Mouse (Mus musculus) right cerebral cortex, adult 2 months (tissue): ENCODE results near the gene Scarb2.
"Not testable (repeated sequence)": the region's sequence is repeated elsewhere in the genome, so short reads cannot be mapped to it uniquely, and the experiment has no call there.

Experiments
- DNase-seq, 2 experiments: peaks; one replicate each; pipeline ENCODE4 v3.0.0; 2021 to 2022; ENCODE audit warnings: low spot score in 2 of 2

The Scarb2 gene

DNA sequence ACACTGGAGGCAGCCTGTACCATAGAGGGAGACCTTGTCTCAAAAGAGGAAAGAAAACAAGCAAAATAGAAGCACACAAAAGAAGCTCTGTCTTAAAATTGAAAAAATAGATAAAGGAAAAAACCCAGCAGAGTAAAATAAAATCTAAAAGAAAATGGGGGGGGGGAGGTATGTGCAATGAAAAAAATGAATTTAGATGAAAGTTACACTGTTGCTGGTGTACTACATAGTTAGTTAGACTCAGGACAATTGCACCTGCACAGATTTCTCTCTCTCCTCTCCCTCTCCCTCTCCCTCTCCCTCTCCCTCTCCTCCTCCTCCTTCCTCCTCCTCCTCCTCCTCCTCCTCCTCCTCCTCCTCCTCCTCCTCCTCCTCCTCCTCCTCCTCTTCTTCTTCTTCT lies at the start of gene Scarb2:
Gene Scarb2 (minus strand): TSS at position 101 of the 400 bp plus-strand sequence.
- no peak for DNase-seq

DNA sequence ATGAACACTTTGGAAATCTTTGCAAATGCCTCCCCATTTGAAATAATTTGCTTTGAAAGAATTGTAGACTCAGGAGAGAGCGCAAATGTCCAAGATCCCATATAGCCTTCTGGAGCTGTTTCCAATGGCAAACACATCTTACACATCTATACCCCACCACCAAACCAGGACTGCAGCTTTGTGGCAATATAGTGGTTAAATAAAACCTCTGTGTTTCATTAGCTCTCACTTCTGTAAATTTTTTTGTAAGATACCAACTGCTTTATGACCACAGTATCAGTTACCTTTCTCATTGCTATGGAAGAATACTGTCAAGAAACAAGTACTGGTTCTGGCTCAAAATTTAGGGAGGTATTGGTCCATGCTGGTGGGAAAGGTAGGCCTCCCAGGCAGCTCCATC lies 49.3 kb upstream of the Scarb2 start:
- no peak for DNase-seq

DNA sequence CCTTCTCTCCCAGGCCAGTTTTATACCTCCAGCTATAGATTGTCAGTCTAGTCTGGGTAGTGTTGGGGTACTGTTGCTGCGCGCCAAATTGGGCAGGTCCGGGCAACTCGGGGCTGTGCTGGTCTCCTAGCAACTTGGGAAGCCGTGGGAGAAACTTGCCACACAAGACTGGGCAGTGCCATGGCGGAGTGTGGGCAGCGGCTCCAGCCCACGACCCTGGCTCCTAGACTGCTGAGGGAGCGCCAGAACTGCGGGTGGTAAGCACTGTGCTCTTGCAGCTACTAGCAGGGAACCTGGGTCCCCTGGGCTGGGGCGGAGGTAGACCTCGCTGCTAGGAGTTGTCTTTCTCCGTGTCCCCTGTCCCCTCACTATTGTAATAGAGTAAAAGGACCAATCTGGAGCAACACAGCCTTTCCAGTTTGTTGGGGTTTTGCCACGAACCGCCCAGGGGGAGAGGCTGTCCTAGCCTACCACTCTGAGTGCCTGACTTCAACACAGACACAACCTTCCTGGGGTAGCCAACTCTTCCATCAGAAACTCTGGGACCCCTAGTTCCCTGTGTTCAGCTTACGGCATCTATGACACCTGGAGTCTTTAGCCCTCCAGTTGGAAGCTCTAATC lies 48.4 kb upstream of the Scarb2 start, which contains the start of gene Fam47e:
Gene Fam47e (plus strand): TSS at position 179 of the 621 bp plus-strand sequence.
- peak; percentile 54 to 62 for DNase-seq

DNA sequence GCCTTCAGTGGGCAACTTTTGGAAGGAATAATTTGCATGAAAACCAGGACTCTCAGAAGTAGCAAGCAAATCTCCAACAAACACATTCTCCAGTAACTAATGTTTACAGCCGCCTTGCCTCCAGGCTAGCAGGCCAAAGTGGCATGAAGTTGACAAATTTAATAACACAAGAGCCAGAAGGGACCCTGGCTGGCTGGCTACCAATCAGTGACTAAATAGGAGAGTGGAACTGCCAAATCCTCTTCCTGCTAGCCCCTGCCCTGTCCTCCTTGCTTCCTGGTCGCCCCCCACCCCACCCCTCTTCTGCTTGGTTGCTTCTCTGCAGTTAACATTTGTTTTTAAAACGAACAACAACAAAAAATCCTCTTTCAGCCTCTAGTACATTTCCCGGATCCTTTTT lies 47.8 kb upstream of the Scarb2 start:
- no peak for DNase-seq

DNA sequence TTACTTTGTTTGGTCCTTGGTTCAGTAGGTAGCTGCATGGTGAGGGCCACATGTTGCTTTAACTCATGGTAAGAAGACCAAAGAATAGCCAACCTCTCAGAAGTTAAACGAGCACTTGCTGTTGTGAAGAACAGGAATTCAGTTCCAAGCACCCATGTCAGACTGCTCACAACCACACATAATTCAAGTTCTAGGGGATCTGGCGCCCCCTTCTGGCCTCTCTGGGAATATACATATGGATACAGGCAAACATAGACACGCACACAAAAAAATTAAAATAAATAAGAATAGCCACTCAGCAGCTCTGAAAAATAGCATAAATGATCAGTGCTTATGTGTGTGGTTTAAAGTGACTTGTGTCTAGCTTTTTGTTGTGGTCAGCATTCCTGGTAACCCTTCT lies 47.3 kb upstream of the Scarb2 start:
- no peak for DNase-seq

DNA sequence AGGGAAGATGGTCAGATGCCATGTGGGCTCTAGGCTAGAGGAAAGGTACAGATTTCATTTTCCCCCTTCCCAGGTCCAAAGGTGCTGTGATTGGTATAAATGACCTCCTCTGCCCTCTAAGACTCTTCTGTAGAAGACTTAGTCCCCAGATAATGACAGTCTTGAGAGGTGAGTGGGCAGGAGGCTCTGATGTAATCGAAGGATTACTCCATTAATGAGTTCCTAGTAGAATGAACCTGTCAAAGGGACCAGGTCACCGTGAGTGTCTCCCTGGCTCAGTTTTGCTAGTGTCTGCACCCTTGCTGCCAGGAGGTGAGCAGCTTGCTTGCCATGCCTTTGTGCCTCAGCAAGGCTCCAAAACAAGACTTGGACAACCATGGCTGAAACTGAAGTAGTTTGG lies 46.0 kb upstream of the Scarb2 start:
- DNase-seq = no peak

DNA sequence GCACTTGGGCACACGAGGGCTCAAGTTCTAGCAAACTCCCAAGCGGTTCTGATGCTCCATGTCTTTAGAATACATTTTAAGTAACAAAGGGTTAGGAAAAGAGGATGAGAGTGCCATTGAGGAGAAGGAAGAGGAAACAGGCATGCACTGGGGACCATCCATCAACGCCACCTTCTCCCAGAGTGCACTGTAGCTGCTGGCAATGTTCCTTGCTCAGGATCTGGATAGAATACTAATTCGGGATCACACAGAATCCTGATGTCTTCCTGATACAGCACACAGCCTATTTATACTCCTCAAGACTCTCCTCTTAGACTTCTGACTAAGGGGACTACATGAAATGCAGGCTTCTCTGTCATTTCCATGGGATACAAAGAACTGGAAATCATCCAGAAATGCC lies 33.1 kb upstream of the Scarb2 start:
- DNase-seq = no peak

DNA sequence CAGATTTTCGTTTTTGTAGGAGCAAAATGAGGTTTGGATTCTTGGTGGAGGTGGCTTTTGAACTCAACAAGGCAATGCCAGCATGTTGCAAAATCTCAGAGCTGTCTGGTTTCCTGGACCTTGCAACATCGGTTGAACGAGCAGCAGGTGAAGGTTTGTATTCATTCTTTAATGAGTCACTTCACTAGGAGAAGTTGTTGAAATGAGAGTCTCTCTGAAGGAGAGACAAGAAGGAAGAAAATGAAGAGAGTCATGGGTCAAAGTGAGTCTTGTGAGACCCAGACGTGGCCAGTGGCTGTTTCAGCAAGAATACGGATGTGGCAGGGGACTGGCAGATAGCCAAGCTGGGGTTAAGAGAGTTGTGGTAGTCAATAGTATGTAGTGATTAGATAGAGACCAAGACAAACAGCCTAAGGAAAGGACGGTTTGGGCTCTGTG lies 18.2 kb upstream of the Scarb2 start:
- no peak for DNase-seq

DNA sequence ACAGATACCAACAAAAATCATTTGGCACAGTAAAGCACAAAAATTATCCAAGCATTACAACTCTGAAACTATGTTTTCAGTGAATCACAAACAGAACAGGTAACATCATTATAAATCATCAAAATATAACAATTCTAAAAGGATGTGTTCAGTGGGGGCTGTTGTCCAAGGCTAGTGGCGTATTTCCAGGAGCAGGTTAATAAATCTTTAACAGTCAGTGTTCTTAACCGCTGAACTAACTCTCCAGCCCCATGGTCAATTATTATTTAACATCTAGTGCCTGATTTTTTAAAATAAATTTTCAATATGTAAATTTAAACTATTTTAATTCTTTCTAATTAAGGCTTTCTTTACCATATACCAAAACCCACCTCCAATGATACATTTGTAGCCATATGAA lies 14.5 kb upstream of the Scarb2 start:
- DNase-seq = not testable (repeated sequence)

DNA sequence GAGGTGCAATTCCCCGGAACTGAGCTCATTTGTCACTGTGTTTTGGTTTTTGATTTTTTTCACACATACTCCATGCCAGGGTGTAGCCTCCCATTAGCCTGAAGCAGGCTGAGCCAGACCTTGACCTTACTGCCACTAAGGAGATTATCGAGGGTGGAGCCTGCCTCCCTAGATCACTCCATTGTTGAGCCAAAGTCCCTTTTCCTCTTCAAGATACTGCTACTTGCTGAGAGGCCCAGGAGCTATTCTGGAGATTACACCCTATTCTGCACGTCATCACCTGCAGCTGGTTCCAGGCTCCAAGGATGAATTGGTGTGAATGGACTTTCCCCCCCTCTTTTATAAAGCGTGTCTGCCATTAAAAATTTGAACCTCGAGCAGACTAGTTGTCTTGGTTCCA lies 5.4 kb upstream of the Scarb2 start:
- no peak for DNase-seq

DNA sequence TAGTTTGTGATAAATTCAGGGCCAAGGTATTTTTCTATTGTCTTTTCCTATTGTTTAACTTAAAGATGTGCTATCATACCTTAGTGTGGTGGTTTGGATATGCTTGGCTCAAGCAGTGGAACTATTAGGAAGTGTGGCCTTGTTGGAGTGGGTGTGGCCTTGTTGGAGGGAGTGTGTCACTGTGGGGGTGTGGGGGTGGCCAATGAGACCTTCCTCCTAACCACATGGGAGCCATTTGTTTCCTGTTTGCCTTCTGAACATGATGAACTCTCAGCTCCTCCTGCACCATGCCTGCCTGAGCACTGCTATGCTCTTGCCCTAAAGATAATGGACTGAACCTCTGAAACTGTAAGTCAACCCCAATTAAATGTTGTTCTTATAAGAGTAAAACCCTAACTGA lies 4.6 kb upstream of the Scarb2 start:
- no peak for DNase-seq

DNA sequence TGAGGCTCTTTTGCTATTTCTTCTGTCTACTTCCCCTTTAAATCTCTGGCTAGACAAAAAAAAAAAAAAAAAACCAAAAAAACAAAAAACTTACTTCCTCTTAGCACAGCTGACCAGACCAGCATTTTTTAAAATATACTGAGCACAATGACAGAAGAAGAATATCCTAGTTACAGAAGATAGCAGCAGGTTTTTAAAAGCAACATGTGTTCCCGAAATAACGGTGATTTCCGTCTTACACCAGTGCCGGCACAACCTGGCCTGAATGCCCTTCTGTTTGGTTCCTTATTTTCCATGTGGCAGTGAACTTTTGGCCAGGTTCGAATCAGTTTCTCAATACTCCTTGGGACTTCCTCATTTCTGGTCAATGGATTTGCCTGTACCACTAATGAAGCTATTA lies 2.2 kb upstream of the Scarb2 start:
- no peak for DNase-seq

DNA sequence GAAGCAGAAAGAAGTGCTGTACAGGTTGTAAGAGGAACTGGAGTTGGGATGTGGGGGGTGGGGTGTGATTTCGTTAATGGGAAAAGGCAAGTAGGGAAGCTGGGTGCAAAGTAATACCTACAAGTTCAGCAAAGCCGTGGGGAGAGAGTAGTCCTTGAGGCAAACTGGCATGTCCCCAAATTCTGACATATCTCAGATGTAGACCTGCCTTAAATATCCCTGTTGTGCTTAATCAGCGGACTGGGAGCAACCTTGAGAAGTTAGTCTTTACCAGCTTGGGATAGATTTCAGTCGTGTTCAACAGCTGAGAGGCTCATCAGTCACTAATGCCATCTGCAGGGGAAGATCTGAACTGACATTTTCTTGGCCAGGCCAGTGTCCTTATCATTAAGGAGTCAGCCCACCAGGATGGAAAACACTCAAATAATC lies 318 bp downstream of the Scarb2 start:
- DNase-seq = peak; percentile 40 to 41

DNA sequence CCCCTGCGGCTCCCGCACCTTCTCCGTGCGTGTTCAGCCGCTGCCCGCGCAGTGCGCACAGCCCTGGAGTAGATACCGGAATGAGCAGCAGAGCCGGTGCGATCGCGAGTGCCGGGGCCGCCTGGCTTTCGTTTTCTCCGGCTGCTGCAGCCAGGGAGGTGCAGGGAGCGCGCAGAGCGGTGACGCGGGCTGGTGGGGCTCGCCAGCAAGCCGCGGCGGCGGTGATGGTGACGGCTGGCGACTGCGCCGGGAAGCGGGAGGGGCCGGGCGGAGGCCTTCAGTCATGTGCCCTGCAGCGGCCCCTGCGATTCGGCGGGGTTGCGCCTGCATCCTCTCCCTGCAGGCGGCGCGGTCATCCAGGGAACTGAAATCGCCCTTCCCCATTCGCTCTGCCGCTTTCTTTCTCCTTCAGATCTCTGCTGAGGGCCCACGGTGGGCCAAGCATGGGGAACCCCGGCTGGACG lies 1.2 kb downstream of the Scarb2 start:
- DNase-seq = peak; percentile 95 to 97

DNA sequence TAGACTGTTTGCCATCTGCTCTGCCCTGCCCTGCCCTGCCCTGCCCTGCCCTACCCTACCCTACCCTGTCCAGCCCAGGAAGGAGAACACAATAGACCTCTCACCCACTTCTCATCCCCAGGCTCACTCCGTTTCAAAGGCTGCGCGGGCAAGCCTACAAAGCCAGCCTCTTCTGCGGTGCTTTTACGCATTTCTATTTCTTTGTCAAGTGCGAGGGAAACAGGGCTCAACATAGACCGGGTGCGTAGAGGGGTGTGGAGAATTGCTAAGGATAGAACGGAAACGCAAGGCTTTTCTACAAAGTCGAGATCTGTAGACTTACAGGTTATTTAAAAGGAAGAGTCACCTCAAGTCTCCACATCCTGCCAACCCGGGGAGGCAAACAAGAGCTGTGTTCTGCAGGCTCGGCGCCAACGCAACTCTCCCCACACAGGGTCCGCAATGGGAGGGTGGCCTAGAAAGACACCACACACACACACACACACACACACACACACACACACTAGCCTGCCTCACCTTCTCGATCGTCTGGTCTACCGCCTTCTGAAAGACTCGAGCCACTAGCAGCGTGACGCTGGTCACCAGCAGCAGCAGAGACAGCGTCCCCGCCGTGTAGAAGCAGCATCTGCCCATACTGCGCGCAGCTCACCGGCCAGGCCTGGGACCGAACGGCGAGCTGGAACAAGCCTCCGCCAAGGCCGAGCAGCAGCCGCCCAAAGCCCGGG lies 1.8 kb downstream of the Scarb2 start:
- DNase-seq = peak in 1 of 2 experiments; percentile 62

DNA sequence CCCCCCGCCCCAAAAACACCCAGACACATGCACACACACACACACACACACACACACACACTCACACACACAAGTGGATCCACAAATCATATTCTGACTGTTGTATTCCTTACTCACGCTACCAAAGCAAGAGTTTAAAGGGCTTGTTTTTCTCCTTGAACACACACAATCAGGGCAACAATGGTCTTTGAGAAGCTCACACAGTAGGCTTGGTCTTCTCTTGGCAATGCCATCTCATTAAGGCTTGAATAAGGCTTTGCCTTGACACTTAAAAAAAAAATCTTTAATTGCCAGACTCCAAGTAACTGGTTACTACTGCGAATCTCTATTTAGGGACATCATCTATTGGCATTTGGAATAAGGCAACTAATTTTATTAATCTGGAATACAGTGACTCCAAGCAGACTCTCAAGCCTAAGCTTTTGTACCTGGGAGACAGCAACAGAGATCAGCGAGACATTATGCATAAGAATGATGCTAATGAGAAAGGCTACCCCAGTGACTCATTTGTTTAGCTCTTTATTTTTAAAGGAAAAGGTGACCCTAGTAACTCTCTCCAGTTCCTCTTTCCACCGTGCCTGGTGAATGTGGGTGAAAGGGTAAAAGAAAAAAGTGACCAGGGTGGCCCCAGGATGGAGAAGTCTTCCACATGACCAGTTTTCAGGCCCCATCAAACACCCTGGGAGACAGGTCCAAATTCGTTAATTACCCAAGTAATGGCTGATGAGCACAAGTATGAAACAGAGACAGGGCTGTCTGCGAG lies 2.6 kb downstream of the Scarb2 start:
- peak in 1 of 2 experiments; percentile 27 for DNase-seq

DNA sequence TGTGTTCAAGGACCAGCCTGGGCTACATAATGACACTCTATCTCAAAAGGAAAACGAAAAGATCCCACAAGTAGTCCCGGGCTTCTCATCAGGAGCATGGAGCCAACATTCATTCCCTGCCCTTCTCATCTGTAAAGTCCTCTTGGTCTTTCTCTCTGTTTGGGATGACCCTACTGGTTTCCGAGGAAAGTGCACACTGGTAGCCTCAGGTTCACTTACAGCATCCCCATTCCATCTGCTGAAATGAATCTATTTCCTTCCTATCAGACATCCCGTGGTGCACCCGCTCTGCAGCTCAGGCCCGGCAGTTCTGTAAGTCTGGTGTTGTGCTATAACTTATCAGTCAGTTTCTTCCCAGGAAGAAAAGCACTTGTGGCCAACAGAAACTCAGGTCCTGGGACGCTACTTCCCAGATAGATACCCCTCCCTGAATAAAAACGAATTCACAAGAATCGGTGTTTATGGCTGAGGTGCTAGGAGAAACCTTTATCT lies 3.2 kb downstream of the Scarb2 start:
- no peak for DNase-seq

DNA sequence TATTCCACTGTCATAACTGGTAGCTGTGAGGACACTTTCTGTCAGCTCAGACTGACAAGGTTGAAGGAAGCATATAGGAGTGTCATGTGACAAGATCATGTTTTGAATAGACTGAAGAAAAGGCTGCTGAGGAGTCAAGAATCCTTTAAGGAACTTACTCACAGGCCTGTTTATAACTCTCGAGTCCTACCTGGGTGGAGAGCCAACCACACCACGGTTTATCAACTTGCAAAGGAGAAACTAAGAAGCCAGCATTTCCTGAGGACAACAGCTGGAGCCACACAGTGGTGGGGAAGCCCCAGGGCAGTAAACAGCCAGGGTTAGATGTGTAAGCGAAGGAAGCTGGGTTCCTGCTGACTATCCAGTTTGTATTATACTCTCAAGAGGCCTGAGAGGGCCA lies 7.3 kb downstream of the Scarb2 start:
- DNase-seq = peak in 1 of 2 experiments; percentile 1

DNA sequence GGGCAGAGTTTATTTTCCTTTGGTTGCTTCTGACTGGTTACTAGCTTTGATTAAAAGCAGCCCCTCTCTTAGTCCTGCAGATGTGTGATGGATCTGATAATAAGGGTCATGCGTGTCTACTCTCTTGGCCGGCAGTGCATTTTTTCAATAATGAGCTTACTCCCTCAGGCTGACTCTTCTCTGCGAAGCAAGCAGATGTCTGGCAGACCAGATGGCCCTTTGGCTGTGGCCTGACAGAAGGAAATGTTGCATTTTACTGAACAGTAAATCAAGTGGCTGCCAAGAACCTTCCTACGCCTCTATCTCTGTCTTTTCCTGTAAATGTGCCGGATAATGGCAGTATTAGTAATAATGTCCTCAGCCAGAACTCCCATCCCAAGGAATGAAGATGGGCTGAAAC lies 8.0 kb downstream of the Scarb2 start:
- DNase-seq = peak in 1 of 2 experiments; percentile 23

DNA sequence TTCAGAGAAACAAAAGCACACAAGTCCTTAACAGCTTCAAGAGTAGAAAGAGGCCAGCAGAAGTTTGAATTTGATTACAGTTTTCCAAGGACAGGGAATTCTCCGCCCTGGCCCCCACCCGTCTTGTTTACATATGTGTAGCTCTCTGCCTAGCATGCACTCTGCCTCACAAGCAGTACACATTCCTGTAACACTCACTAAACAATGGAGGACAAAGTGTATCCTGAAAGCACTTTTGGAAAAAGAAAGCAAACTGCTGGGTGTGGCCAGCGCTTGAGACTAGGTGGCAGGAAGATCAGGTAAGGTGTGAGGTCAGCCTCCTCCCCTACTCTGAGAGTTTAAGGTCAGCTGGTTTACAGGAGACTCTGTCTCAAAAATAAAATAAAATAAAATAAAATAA lies 8.4 kb downstream of the Scarb2 start:
- DNase-seq = peak in 1 of 2 experiments; percentile 1

DNA sequence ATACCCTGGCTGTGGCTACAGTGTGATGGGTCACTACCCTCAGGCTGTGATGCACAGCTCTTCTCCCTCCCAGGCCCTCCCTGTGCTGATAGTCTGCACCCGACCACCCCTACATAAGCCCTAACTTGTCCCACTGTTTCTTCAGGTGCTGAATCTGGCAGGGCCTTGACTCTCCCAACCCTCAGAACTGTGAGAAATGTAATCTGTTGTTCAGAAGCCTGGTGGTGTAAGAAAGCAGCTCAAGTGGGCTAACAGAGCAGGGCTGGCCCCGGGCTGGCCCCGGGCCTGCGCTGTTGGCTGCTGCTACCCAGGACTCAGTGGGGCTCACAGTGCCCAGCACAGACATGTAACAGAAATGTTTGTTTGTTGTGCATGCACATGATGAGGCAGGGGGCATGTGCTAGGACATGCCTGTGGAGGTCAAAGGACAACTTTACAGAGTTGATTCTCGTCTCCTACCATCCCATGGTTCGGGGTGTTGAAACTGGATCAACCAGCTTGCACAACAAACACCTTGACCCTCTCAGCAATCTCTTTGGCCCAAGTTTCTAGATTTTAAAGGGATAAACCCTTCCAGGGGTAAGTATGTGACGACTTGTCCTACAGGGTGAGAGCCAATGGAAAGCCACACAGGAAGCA lies 10.7 kb downstream of the Scarb2 start:
- peak in 1 of 2 experiments; percentile 1 for DNase-seq

DNA sequence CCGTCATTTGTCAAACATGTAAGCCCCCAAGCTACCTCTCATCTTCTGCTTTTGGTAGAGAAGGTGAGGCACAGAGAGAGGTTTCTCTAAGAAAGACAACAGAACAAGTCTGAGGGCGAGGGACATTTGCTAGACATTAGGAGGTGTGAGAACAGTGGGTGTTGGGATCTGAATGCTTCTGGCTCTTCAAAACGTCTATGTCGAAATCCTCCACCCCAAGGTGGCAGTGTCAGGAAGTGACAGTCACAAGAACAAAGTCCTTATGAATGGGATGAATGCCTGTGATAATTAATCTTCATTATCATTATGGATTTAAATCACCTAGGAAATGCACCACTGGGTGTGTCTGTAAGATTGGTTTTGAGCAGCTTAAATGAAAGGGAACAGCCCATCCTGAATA lies 11.3 kb downstream of the Scarb2 start:
- DNase-seq = no peak
